Mouse (Mus musculus) MEL (cell line): Measurements from ENCODE around the gene Zeb2. TPM values are rescaled to one million over a fixed set of nuclear protein-coding genes. Genes with fewer than 3 reads are reported as not detected.
A peak's percentile ranks its signal among the peaks of the same experiment; 100 is the strongest.

Source experiments
- DNase-seq: peaks from one replicate; pipeline ENCODE4 v3.0.0; 2011; ENCODE audit warnings: low read depth, low spot score
- H3K27ac ChIP-seq: 2 replicates; pipeline ENCODE4 v1.5.1; 2012; ENCODE audit warnings: low read depth, mild to moderate bottlenecking, control low read depth, low read length, moderate library complexity; ENCODE audit not compliant: control insufficient read depth
- H3K27me3 ChIP-seq, 2 experiments: fragments of 150-350 bp in 1 of 2; sonication (generic) in 1 of 2; 2 replicates each; pipeline ENCODE4 v1.6.1; 2012; ENCODE audit warnings: low read length in 2 of 2, mild to moderate bottlenecking in 2 of 2, improper control_type of control experiment in 1 of 2, moderate library complexity in 1 of 2; ENCODE audit not compliant: insufficient read depth in 2 of 2, control insufficient read depth in 1 of 2
- H3K36me3 ChIP-seq, 2 experiments: 2 replicates each; pipeline ENCODE4 v1.6.1; 2012 to 2014; ENCODE audit warnings: low read length in 2 of 2, improper control_type of control experiment in 1 of 2, inconsistent platforms in 1 of 2, mild to moderate bottlenecking in 1 of 2; ENCODE audit not compliant: insufficient read depth in 2 of 2, control insufficient read depth in 1 of 2
- H3K4me1 ChIP-seq, 2 experiments: fragments of 150-350 bp in 1 of 2; sonication (generic) in 1 of 2; 2 replicates each; pipeline ENCODE4 v1.6.1; 2012; ENCODE audit warnings: low read length in 2 of 2, improper control_type of control experiment in 1 of 2, mild to moderate bottlenecking in 1 of 2; ENCODE audit not compliant: insufficient read depth in 2 of 2, control insufficient read depth in 1 of 2
- H3K4me3 ChIP-seq, 2 experiments: fragments of 150-350 bp in 1 of 2; sonication (generic) in 1 of 2; 2 replicates each; pipeline ENCODE4 v1.5.1; 2012; ENCODE audit warnings: low read depth in 2 of 2, low read length in 2 of 2, mild to moderate bottlenecking in 2 of 2, moderate library complexity in 2 of 2, control low read depth in 1 of 2, improper control_type of control experiment in 1 of 2; ENCODE audit not compliant: control insufficient read depth in 1 of 2, insufficient read depth in 1 of 2
- H3K79me2 ChIP-seq: 2 replicates; pipeline ENCODE4 v1.6.1; 2012; ENCODE audit warnings: mild to moderate bottlenecking, low read length, moderate library complexity; ENCODE audit not compliant: control insufficient read depth, poor library complexity, insufficient read depth
- H3K9ac ChIP-seq: 2 replicates; pipeline ENCODE4 v1.6.1; 2012; ENCODE audit warnings: low read depth, mild to moderate bottlenecking, control low read depth, low read length, moderate library complexity; ENCODE audit not compliant: control insufficient read depth, poor library complexity, severe bottlenecking
- H3K9me3 ChIP-seq: fragments of 150-350 bp; sonication (generic); replicated peaks from 2 replicates; pipeline ENCODE4 v1.6.1; 2012; ENCODE audit warnings: mild to moderate bottlenecking, low read length, improper control_type of control experiment, moderate library complexity; ENCODE audit not compliant: insufficient read depth
- BHLHE40 ChIP-seq: IDR thresholded peaks from 2 replicates; pipeline ENCODE4 v1.6.1; 2012; ENCODE audit warnings: low read depth, mild to moderate bottlenecking, inconsistent platforms, low read length, improper control_type of control experiment, borderline replicate concordance
- CHD1 ChIP-seq: IDR thresholded peaks from 2 replicates; pipeline ENCODE4 v1.6.1; 2012; ENCODE audit warnings: low read depth, mild to moderate bottlenecking, inconsistent platforms, low read length, improper control_type of control experiment
- CTCF ChIP-seq, 3 experiments: IDR thresholded peaks in 2 of 3; conservative IDR thresholded peaks in 1 of 3; 2 replicates each; pipeline ENCODE4 v1.5.1; 2011 to 2012; ENCODE audit warnings: low read length in 3 of 3, low read depth in 2 of 3, mild to moderate bottlenecking in 2 of 3, improper control_type of control experiment in 1 of 3, inconsistent platforms in 1 of 3, mixed read lengths in 1 of 3, moderate library complexity in 1 of 3; ENCODE audit not compliant: control insufficient read depth in 1 of 3, insufficient read depth in 1 of 3, poor library complexity in 1 of 3, severe bottlenecking in 1 of 3
- ELF1 ChIP-seq: IDR thresholded peaks from 2 replicates; pipeline ENCODE4 v1.6.1; 2014; ENCODE audit warnings: low read depth, mild to moderate bottlenecking, inconsistent platforms, low read length, improper control_type of control experiment, moderate library complexity
- ETS1 ChIP-seq: IDR thresholded peaks from 2 replicates; pipeline ENCODE4 v1.6.1; 2012; ENCODE audit warnings: low read depth, mild to moderate bottlenecking, inconsistent platforms, low read length, improper control_type of control experiment, moderate library complexity
- HCFC1 ChIP-seq: IDR thresholded peaks from 2 replicates; pipeline ENCODE4 v1.6.1; 2012; ENCODE audit warnings: low read depth, mild to moderate bottlenecking, inconsistent platforms, low read length, improper control_type of control experiment, moderate library complexity
- MAX ChIP-seq: IDR thresholded peaks from 2 replicates; pipeline ENCODE4 v1.6.1; 2011; ENCODE audit warnings: low read length, improper control_type of control experiment
- MAZ ChIP-seq: IDR thresholded peaks from 2 replicates; pipeline ENCODE4 v1.6.1; 2012; ENCODE audit warnings: low read depth, mild to moderate bottlenecking, inconsistent platforms, low read length, improper control_type of control experiment
- MEF2A ChIP-seq: IDR thresholded peaks from 2 replicates; pipeline ENCODE4 v1.6.1; 2014; ENCODE audit warnings: low read depth, mild to moderate bottlenecking, inconsistent platforms, low read length, improper control_type of control experiment; ENCODE audit not compliant: poor library complexity, insufficient replicate concordance, severe bottlenecking; ENCODE audit errors: extremely low read depth
- MXI1 ChIP-seq: IDR thresholded peaks from 2 replicates; pipeline ENCODE4 v1.6.1; 2011; ENCODE audit warnings: mild to moderate bottlenecking, low read depth, low read length, improper control_type of control experiment
- NELFE ChIP-seq: IDR thresholded peaks from 2 replicates; pipeline ENCODE4 v1.6.1; 2011; ENCODE audit warnings: low read depth, low read length, improper control_type of control experiment
- NRF1 ChIP-seq: IDR thresholded peaks from 2 replicates; pipeline ENCODE4 v1.6.1; 2014; ENCODE audit warnings: low read depth, mild to moderate bottlenecking, inconsistent platforms, low read length, improper control_type of control experiment, moderate library complexity; ENCODE audit not compliant: poor library complexity, insufficient read depth, severe bottlenecking
- POLR2AphosphoS2 ChIP-seq: IDR thresholded peaks from 2 replicates; pipeline ENCODE4 v1.6.1; 2011; ENCODE audit warnings: low read length, improper control_type of control experiment
- RCOR1 ChIP-seq: IDR thresholded peaks from 2 replicates; pipeline ENCODE4 v1.6.1; 2012; ENCODE audit warnings: low read depth, mild to moderate bottlenecking, inconsistent platforms, low read length, improper control_type of control experiment
- SIN3A ChIP-seq: IDR thresholded peaks from 2 replicates; pipeline ENCODE4 v1.6.1; 2012; ENCODE audit warnings: low read length, improper control_type of control experiment, inconsistent platforms
- SMC3 ChIP-seq: IDR thresholded peaks from 2 replicates; pipeline ENCODE4 v1.6.1; 2011; ENCODE audit warnings: low read depth, low read length, improper control_type of control experiment
- USF1 ChIP-seq: IDR thresholded peaks from 2 replicates; pipeline ENCODE4 v1.6.1; 2014; ENCODE audit warnings: low read depth, mild to moderate bottlenecking, inconsistent platforms, low read length, improper control_type of control experiment, moderate library complexity
- ZC3H11A ChIP-seq: IDR thresholded peaks from 2 replicates; pipeline ENCODE4 v1.6.1; 2012; ENCODE audit warnings: low read depth, mild to moderate bottlenecking, inconsistent platforms, low read length, improper control_type of control experiment
- ZKSCAN1 ChIP-seq: IDR thresholded peaks from 2 replicates; pipeline ENCODE4 v1.6.1; 2012; ENCODE audit warnings: low read depth, mild to moderate bottlenecking, inconsistent platforms, low read length, improper control_type of control experiment, moderate library complexity
- ZMIZ1 ChIP-seq: IDR thresholded peaks from 2 replicates; pipeline ENCODE4 v1.6.1; 2012; ENCODE audit warnings: low read depth, mild to moderate bottlenecking, inconsistent platforms, low read length, improper control_type of control experiment, moderate library complexity
- ZNF384 ChIP-seq: IDR thresholded peaks from 2 replicates; pipeline ENCODE4 v1.6.1; 2012; ENCODE audit warnings: low read depth, mild to moderate bottlenecking, inconsistent platforms, low read length, improper control_type of control experiment
- polyA plus RNA-seq, 2 experiments: library from polyadenylated mRNA; stranded (reverse) in 1 of 2; unstranded in 1 of 2; fragments of >175 nt in 1 of 2; fragments of >200 nt in 1 of 2; gene quantifications; 2 replicates each; pipeline versions ENCODE4 v1.2.1 to v1.2.4; 2012; ENCODE audit warnings: low replicate concordance in 2 of 2, low read depth in 1 of 2; ENCODE audit not compliant: insufficient read length in 2 of 2, insufficient read depth in 1 of 2, missing spikeins in 1 of 2
- total RNA-seq: library from RNA; depleted of rRNA; stranded (reverse); fragments of 300-350 nt; gene quantifications from 2 replicates; pipeline ENCODE4 v1.2.3, GENCODE M21; 2012

Gene Zeb2
- total and polyA plus RNA-seq, 3 experiments: 12.8 to 12.9 TPM; not detected in 1

GRCm38 (mm10) chr2:45136783-45137182 lies 19.6 kb upstream of the Zeb2 start (continued):
- TF ChIP-seq ELF1: no peak
- TF ChIP-seq MAX: peak; percentile 33; the same call in 1 of the 2 replicates

GRCm38 (mm10) chr2:45133225-45133624 lies 16.0 kb upstream of the Zeb2 start:
- H3K27ac ChIP-seq: no peak overlapping the region

GRCm38 (mm10) chr2:45130461-45131156 lies 13.4 kb upstream of the Zeb2 start:
- TF ChIP-seq CHD1: no peak
- TF ChIP-seq HCFC1: no peak
- TF ChIP-seq SIN3A: no peak
- no peak for TF ChIP-seq MXI1
- no peak for TF ChIP-seq NRF1
- no peak for TF ChIP-seq ZNF384
- TF ChIP-seq ZKSCAN1: no peak
- no peak for TF ChIP-seq ZC3H11A
- no peak for TF ChIP-seq POLR2AphosphoS2
- no peak for TF ChIP-seq CTCF (IDR thresholded peaks at IDR 0.05 in 2 of 3, conservative IDR thresholded peaks at IDR 0.05 in 1 of 3; ENCODE audit: control insufficient read depth in 1 of 3, insufficient read depth in 1 of 3, low read depth in 2 of 3, low read length in 3 of 3, poor library complexity in 1 of 3, severe bottlenecking in 1 of 3)
- no peak for TF ChIP-seq NELFE
- no peak for TF ChIP-seq MEF2A
- no peak for TF ChIP-seq USF1
- no peak for TF ChIP-seq RCOR1
- Histone ChIP-seq H3K9ac (no peak overlapping the region), H3K4me3 (no peak overlapping the region), H3K4me1 (no peaks in the 10 kb centered on the region), H3K79me2 (no peaks in the 10 kb centered on the region), H3K9me3 (no peaks in the 10 kb centered on the region), H3K27me3 (no peaks in the 10 kb centered on the region), H3K36me3 (no peaks in the 10 kb centered on the region), H3K27ac (no peak overlapping the region)
- DNase-seq: no peak

More at GRCm38 (mm10) chr2:45133225-45133624, 16.0 kb upstream of the Zeb2 start:
- peaks cover 0 to 6% of the 10 kb centered on the region in 2 experiments; a peak in 2 of 4 replicates for H3K36me3 ChIP-seq
- peaks cover 2 to 7% of the 10 kb centered on the region in 2 experiments; a peak in 2 of 4 replicates for H3K4me1 ChIP-seq
- H3K79me2 ChIP-seq: no peaks in the 10 kb centered on the region
- no peak overlapping the region for H3K9ac ChIP-seq
- no peak overlapping the region for H3K4me3 ChIP-seq
- no peaks in the 10 kb centered on the region for H3K9me3 ChIP-seq
- no peak for TF ChIP-seq SIN3A
- no peak for TF ChIP-seq MAZ
- TF ChIP-seq RCOR1: no peak
- TF ChIP-seq BHLHE40: no peak
- no peak for TF ChIP-seq ETS1
- no peak for TF ChIP-seq SMC3
- TF ChIP-seq ZMIZ1: no peak
- no peak for TF ChIP-seq NELFE
- TF ChIP-seq MAX: no peak
- no peak for DNase-seq
- no peaks in the 10 kb centered on the region for H3K27me3 ChIP-seq
